Mouse (Mus musculus): Measurements from ENCODE around the gene Slc25a45.

DNA sequence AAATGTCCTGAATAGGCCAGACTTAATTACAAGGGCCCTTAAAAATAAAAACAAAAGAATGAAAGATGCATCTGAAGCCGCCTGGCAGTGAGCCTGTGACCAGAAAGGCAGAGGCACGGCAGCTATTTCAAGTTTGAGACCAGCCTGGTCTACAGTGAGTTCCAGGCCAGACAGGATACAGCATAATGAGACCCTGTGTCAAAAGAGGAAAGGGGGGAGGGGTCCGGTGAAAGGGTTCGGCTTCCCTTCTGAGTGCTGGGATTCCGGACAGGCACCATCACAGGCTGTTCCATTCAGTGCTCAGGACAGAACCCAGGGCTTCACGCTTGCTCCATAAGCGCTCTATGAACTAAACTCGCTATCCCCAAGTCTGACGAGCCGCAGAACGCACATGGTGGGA lies 49.4 kb downstream of the Slc25a45 start:
- TF ChIP-seq CTCF (conservative IDR thresholded peaks at IDR 0.05; ENCODE audit: low read length) (no peak), NANOG (IDR thresholded peaks at IDR 0.05; ENCODE audit: borderline replicate concordance, low read length) (no peak)
